Mouse (Mus musculus) small intestine, adult 2 months (tissue): ENCODE results near the gene Pard3b.

Experiments
- CTCF ChIP-seq: fragments of 200-500 bp; IDR thresholded peaks from 2 replicates; pipeline ENCODE4 v1.5.1; 2012; ENCODE audit warnings: low read depth, mild to moderate bottlenecking, control low read depth, inconsistent platforms, low read length, moderate library complexity, mixed read lengths; ENCODE audit not compliant: insufficient replicate concordance, insufficient read length; ENCODE audit errors: extremely low read depth
- POLR2A ChIP-seq: fragments of 200-500 bp; IDR thresholded peaks from 2 replicates; pipeline ENCODE4 v1.6.1; 2012; ENCODE audit warnings: low read depth, mild to moderate bottlenecking, control low read depth, inconsistent platforms, low read length, moderate library complexity

GRCm38 (mm10) chr1:61933574-61933973, 294.9 kb downstream of the Pard3b start:
- TF ChIP-seq CTCF (no peak), POLR2A (no peak)
